Mouse (Mus musculus) liver, adult 2 months (tissue): Measurements from ENCODE around the gene Usp31.

Experiments used
- CTCF ChIP-seq: fragments of 200-500 bp; IDR thresholded peaks from 2 replicates; pipeline ENCODE4 v1.5.1; 2011; ENCODE audit warnings: low read depth, low read length, control low read depth
- POLR2A ChIP-seq: fragments of 200-500 bp; IDR thresholded peaks from 2 replicates; pipeline ENCODE4 v1.6.1; 2011; ENCODE audit warnings: low read length, control low read depth; ENCODE audit not compliant: insufficient read depth; ENCODE audit errors: extremely low read depth

GRCm38 (mm10) chr7:121601697-121602096 is 105.4 kb downstream of the Usp31 start:
- TF ChIP-seq POLR2A, result no peak
- TF ChIP-seq CTCF, result no peak
